Mouse (Mus musculus): ENCODE results near the gene Sept9. TPM values are rescaled to one million over a fixed set of nuclear protein-coding genes. Genes with fewer than 3 reads are reported as not detected.
"Not testable (repeated sequence)": the region's sequence is repeated elsewhere in the genome, so short reads cannot be mapped to it uniquely, and the experiment has no call there.

The Sept9 gene
- polyA plus RNA-seq, 1 experiment from 2014 or later: 220 TPM

DNA sequence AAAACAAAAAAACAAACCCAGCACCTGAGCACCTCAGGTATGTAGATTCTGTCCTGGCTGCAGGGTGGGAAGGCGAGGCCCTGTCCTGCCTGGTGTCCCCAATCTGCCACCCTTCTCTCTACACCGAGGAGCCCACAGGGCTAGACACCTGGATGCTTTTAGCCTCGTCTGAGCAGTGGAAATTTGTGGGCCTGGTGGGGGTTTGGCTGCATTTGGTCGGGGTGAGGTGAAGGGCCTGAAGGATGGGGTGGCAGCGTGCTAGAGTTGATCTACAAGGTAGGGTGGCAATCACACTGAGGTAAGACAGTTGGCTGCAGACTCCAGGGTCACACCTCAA lies 125.6 kb downstream of the Sept9 start:
- DNase-seq (ENCODE audit: low spot score): no peak

- DNase-seq (ENCODE audit: low spot score): peak; percentile 91
Observed at GRCm38 (mm10) chr11:117325468-117326139, 126.1 kb downstream of the Sept9 start.

DNA sequence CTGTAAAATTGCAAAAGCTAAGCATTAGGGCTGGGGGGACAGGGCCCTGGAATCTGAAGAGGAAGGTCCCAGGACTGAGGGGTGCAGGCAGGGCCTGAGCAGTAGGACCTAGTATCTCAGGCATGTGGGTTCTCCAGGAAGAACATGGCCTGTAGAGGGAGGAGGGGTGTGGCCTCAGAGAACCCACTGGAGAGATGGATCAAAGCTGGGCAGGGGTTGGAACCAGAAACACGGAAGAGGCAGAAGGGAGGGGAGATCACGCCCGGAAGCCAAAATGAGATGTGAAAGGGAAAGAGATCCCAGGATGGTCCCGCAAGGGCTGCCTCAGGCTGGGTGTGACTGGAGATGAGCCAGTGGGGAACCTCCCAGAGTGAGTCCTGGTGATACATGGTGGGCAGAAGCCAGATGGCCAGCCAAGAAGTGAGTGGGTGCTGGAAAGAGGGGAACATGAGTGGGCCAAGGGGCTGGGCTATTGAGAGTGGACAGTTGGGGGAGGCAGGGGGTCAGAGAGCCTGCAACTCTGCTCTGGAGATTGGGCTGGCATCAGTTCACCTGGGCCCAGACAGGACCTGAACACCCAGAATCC lies 126.8 kb downstream of the Sept9 start:
- DNase-seq (ENCODE audit: low spot score): no peak

GRCm38 (mm10) chr11:117326867-117327600 lies 127.6 kb downstream of the Sept9 start:
- peak; percentile 79 for DNase-seq (ENCODE audit: low spot score)

- peak; percentile 46 for DNase-seq (ENCODE audit: low spot score)
Observed at GRCm38 (mm10) chr11:117327633-117328032, 128.2 kb downstream of the Sept9 start.

DNA sequence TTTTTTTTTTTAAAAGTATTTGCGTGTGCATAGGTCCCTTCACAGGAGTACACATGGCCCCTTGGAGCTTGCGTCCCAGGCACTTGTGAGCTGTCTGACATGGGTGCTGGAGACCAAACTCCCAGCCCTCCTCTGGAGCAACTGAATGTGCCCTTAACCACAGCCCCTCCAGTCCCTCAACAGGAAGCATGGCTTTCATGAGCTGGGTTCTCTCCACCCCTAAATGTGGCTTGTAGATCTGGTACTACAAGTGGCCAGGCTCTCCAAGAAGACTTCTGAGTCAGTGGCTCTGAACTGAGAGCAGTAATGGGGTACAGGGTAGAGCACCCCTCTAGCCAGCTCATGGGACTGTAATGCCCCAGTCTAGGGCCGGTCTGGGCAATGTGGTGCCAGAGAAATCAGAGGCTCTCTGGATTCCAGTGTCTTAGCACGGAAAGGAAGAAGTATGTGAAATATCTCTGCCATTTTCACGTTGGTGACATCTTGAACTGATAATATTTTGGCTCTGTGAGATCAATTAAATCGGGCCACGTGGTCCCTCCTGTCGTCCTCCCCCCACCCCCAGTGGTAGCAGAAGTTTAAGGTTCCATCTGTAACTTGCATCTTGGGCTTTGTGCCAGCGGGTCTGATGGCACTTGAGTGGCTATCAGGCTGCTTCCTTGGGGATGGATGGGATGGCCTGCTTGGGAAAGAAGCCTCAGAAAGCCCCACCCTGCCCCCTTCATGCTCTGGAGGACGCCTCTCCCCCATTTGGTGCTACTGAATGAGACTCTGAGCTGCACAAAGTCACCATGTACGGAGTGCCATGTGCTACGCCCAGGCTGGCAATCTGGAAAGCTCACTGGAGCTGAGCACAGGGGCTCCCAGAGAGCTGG lies 130.9 kb downstream of the Sept9 start:
- peak; percentile 46 for DNase-seq (ENCODE audit: low spot score)

- no peak for DNase-seq (ENCODE audit: low spot score)
Observed at GRCm38 (mm10) chr11:117330951-117331254, 131.4 kb downstream of the Sept9 start.

DNA sequence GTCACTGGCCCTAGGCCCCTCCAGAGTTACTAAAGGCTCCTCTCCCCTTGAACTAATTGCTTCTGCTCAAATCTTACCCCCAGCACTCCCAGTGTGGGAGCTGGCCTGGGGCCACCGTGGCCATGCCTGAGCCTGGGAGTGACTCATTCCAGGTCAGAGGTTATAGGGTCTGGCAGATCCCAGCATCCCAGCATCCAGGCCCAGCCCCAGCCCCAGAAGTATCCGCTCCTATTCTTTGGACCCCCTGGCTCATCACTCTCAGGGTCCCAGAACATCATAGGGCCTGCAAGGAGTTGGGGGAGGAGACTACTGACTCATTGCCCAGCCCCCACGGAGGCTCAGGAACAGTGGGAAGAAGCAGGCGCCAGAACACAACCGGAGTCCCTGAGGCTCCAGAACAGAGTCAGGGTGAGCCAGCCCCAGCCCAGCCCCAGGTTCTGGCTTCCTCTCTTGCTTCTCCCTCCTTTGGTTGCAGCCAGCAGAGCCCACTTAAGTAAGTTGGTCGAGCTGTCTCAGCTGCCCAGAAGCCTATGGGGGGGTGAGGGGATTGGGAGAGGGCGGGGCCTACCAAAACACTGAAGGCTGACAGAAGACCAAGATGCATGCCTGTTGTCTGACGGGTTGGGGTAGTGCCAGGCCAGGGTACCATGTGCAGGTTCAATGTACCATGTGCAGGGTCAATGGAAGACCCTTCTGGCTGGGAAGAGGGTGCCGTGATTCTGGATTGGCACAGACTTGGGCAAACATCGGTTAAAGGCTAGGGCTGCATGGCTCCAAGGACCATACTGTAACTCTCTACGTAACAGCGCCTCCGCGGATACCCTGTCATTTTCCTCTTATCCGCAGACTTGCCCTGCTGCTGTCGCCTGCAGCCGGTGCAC lies 132.1 kb downstream of the Sept9 start:
- no peak for DNase-seq (ENCODE audit: low spot score)

DNA sequence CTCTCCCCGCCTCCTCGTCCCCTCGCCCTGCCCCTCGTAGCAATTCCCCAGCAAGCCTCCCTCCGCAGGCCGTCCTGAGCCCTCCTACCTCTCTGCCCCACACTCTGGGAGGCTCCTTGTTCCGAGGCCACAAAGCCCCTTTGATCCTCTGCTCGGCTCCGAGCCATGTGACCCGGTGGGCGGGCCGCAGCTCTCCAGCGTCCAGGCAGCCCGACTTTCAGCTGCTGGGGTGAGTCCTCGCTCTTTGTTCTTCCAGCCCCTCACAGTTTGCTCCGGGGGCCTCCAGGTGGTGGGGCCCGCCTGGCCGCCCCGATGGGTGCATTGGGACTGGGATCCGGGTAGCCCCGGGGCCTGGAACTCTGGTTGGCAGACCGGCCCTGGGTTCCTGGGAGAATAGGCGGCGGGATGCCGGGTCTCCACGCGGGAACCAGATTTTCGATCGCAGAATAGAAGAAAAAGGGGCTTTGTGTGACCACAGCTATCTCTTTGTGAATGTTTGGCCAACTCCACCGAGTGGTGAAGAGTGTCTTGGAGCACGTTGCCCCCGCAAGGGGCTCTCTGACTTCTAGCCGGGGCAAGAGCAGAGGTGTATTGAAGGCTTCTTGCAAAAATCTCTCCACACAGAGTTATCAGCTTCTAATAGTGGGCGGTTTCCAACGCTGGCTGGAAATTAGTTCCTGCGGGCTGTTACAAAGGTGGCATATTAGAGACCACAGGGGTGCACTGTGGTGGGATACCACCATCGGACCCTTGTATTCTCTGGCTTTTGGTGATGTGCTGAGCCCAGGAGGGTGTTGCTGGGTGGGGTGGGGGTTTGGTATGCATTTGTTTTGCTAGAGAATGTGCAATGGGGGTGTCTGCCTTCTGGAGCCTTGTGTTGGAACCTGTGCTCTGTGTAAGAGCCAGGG lies 133.0 kb downstream of the Sept9 start:
- DNase-seq (ENCODE audit: low spot score): peak; percentile 75

- no peak for DNase-seq (ENCODE audit: low spot score)
Observed at GRCm38 (mm10) chr11:117333150-117333715, 133.8 kb downstream of the Sept9 start.

GRCm38 (mm10) chr11:117334101-117334500 lies 134.6 kb downstream of the Sept9 start:
- DNase-seq (ENCODE audit: low spot score): peak; percentile 89

DNA sequence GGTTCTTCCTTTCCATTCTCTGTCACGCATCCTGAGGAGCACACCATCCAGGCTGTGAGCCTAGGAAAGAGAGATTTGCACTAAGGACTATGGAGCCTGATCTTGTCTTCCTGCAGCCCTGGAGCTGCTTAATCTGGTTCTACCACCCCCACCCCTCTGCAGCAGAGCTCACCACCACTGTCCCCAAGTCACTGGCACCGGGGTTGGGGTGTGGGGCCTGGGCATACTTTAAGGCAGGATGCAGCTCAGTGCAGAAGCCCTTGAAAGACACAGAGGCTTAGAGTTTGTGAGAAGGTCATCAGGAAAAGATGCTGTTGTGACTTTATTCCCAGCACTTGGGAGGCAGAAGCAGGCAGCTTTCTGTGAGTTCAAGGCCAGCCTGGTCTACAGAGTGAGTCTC lies 135.7 kb downstream of the Sept9 start:
- DNase-seq (ENCODE audit: low spot score): peak; percentile 34

DNA sequence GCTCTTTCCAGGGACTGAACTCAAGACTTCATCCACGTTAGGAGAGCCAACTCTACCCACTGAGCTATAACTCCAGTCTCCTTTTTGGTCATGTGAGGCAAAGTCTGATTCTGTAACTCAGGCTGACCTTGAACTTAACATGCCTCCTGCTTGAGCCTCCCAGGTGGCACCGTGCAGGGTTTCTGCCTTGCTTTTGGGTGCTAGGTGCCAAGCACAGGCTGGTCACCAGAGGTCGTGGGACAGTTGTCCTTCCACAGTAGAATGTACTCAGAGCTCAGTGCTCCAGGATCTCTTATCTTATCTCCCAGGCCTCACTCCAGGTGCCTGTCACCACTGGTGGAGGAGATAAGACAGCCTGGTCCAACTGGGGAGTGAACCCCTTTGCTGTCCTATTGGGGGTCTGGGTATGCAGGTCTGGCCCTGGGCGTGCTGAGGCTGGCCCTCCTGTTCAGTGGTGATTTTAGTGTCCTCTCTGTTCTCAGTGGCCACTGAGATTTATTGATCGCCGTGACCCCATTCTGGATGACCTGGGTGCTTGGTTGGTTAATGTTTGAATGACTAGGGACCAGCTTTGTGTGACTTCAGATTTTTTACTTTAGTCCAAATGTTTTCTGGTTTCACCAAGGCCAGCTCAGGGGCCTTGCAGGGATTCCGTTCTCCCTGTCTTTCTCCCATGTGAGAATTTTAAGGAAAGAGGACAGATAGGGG lies 136.8 kb downstream of the Sept9 start:
- DNase-seq (ENCODE audit: low spot score): no peak

GRCm38 (mm10) chr11:117337749-117338148 lies 138.3 kb downstream of the Sept9 start:
- DNase-seq (ENCODE audit: low spot score): peak; percentile 35

- DNase-seq (ENCODE audit: low spot score): no peak
Observed at GRCm38 (mm10) chr11:117338503-117338902, 139.0 kb downstream of the Sept9 start.

- no peak for DNase-seq (ENCODE audit: low spot score)
Observed at GRCm38 (mm10) chr11:117339050-117339449, 139.6 kb downstream of the Sept9 start.

DNA sequence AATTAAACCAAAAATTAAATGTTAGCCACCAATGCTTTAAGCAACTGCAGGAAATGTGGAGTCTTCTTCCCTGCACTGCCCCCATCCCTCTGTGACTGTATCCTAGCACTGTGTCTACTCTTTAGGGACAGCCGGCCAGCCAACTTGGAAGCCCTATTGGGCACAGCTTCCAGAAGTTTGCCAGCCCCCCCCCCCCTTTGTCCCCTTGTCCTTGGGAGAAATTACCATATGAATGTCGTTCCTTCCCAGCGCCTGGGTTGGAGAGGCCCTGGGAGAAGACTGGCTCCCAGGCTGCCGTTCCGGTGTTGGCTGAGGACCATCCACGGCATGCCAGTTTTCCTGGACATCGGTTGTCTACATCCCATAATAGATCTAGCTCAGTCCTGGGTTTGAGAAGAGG lies 141.8 kb downstream of the Sept9 start:
- no peak for DNase-seq (ENCODE audit: low spot score)

GRCm38 (mm10) chr11:117342076-117342475 lies 142.6 kb downstream of the Sept9 start:
- no peak for DNase-seq (ENCODE audit: low spot score)

DNA sequence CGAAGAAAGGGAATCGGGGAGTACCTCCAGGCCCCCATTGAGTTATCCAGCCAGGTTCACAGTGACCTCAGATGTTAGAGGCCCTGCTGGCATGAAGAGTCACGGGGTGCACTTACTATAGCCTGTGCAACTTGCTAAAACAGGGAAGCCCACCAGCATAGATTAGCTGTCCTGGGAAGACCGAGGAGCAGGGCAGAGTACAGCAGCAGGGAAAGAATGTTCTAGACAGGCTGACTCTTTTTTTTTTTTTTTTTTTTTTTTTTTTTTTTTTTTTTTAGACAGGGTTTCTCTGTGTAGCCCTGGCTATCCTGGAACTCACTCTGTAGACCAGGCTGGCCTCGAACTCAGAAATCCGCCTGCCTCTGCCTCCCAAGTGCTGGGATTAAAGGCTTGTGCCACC lies 143.0 kb downstream of the Sept9 start:
- DNase-seq (ENCODE audit: low spot score): not testable (repeated sequence)
